Mouse (Mus musculus): ENCODE measurements around the gene Igfbp2.

DNA sequence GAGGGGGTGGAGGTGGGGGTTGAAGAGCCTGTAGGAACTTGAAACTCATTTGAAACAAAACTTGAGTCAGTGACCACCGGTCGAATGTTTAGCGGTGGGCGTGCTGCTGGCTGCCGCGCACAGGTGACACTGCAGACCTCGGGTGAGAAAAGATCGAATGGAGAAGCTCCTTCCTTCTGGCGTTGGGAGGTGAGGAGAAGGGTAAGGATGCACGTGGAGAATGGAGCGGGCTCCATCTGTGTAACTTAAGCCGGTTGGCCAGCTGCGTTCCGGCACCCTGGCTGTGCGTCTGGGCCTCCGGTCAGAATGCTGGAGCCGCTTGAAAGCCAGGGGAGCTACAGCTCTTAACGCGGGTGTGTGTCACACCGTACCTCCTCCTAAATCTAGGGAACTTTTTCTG lies 983 bp downstream of the Igfbp2 start:
- TF ChIP-seq CTCF (IDR thresholded peaks at IDR 0.05; ENCODE audit: low read depth, low read length) (no peak), POLR2A (IDR thresholded peaks at IDR 0.05; ENCODE audit: insufficient read depth, low read length) (no peak)
